Mouse (Mus musculus) CD4-positive helper T cell, adult 2 months (primary cell): ENCODE data around the gene Krtap13-1.
"Not testable (repeated sequence)": the region's sequence is repeated elsewhere in the genome, so short reads cannot be mapped to it uniquely, and the experiment has no call there.

Experiments used
- DNase-seq: peaks from one replicate; pipeline ENCODE4 v3.0.0-alpha.2; 2012; ENCODE audit warnings: low read depth, missing footprints, low spot score

The Krtap13-1 gene

DNA sequence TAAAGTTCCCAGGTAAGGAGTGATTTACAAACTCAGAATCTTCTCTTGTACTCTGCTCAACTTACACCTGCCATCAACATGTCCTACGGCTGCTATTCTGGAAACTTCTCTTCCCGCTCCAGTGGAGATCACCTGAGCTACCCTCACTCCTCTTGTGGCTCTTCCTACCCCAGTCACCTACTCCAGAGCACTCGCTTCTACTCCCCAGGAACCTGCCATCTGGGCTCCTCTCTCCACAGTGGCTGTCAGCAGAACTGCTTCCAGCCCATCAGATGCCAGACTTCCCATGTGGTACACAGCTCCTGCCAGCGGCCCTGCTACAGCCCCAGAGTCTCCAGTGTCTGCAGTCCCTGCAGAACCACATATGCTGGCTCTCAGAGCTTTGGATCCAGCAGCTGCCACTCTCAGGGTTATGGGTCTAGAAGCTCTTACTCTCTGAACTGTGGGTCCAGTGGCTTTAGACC lies at the start of gene Krtap13-1:
TSS of gene Krtap13-1 (plus strand) at position 51 of the 464 bp plus-strand sequence.
- no peak for DNase-seq

GRCm38 (mm10) chr16:88679099-88679498 lies 49.6 kb upstream of the Krtap13-1 start:
- no peak for DNase-seq

DNA sequence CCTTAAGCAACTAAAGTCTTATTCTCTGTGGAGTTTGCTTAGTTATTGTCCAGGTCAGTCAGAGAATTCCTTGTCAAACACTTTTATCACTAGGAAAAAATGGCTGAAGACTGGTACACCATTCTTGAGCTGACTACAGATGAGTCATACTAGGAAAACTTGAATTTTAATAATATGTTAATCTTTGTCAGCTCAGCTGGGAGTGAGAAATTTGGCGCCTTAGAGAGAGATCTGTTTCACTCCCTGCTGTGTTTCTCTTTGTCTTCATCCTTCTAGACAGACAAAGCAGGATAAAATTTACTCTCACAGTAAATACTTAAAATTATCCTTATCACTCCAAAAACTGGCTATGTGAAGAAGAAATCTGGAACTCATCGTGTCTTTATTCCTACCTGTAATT lies 47.4 kb upstream of the Krtap13-1 start:
- no peak for DNase-seq

GRCm38 (mm10) chr16:88696256-88696655 lies 32.4 kb upstream of the Krtap13-1 start:
- no peak for DNase-seq

DNA sequence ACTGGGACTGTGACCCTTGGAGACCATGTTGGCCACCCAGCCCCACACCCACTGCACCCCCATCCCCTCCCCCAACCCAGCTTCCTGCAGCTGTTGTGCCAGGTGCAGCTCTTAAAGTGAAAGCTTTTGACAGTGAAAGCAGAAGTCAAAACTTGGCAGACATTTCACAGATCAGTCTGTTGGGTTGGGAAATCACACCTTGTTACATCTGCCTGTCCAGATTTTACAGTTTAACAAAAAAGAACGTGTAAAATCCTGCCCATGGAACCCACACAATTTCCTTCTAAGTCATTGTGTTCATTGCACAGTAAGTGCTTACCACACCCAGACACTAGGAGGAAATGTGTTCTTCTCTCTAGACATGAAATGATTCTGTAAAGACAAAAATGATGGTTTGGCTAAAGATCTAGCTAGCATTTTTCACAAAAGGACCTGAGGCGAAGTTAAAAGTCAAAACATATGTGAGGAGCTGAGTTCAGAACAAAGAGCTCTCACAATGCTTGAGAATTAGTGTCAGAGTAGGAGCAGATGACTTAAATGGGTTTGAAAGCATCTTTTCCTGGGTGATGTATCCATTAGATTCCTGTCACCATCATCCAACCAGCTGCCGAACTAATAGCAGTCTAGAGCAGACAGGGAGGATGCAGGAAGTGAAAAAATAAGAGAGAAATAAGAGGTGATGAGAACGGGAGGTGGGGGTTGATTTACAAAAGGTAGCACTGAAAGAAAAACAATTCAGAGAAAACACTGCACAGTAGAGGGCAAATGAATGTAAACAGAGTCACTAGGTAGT lies 27.4 kb upstream of the Krtap13-1 start:
- no peak for DNase-seq

DNA sequence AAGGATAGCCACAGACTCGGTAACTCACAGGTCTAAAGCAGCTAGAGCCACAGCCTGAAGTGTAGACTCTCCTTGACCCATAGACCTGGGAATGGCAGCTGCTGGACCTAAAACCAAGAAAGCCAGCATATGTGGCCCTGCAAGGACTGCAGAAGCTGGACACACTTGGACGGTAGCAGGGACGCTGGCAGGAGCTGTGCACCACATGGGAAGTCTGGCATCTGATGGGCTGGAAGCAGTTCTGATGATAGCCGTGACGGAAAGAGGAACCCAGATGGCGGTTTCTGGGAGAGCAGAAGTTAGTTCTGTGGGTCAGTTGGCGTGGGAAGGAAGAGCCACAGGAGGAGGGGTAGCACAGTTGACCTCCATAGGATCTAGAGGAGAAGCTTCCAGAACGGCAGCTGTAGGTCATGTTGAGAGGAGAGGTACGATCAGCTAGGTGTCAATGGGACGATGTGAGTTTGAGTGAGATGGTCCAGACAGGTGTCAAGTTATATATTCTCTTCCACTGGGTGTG lies 21.1 kb upstream of the Krtap13-1 start, which contains the start of gene 2310061N02Rik:
TSS of gene 2310061N02Rik (minus strand) at position 467 of the 517 bp plus-strand sequence.
- no peak for DNase-seq

DNA sequence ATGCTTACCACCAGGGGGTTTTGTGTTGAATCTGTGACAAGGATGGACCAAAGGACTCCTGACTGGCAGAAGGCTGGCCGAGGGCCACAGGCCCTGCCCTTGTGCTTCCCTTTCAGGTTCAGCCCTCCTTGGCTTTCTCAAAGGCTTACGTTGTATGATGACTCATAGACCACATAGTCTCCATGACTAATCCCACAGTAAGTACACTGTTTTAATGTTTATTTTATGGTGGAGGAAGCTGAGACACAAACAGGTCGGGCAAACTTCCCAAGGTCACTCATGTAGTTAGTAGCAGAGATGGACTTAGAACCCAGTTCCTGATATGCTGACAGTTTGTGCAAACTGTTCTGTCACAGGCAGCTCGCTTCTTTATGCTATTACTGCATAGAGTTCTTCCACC lies 17.9 kb upstream of the Krtap13-1 start:
- no peak for DNase-seq

DNA sequence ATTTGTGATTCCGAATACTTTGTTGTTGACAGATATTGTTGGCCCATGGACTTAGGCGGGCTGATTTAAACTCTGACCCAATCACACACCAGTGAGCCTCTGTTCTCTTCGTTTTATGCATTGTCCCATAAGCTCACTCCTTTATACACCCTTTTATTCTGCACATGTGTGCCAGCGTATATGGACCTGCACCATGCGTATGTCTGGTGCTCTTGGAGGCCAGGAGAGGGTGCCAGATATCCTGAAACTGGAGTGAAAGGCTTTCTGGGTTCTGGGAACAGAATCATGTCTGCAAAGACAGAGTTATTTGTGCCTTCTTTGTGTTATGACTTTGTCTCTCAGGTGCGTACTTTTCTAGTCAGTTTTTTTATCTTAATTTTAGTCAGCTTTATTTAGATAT lies 17.4 kb upstream of the Krtap13-1 start:
- no peak for DNase-seq

DNA sequence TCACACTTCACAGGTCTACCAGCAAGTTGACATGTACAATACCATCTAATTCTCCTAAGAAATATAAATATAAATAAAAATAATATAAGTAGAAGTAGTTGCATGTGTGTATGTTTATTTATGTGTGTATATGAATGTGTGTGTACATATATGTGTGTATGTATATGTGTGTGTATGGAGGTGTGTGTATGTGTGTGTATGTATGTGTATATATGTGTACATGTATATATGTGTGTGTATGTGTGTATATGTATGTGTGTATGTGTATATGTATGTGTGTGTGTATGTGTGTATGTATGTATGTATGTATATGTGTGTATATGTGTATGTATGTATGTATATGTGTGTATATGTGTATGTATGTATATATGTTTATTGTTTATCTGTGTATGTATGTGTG lies 12.1 kb upstream of the Krtap13-1 start:
- no peak for DNase-seq

DNA sequence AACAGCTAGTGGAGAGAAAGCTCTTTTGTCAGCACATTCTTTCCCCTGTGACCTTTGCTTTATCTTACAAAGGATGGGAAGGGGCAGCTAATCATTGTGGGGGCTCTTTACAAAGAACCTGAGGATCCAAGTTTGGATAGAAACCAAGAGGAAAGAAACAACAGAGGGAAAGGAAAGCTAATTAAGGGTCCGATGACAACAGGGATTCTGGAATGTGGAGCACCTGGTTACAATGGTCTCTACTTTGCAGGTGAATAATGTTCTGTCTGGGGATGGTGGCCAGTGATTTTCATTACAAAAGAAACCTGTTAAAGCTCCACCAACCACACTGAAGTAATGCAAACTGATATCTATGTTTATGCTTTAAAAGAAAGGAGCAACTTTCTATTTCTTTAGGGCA lies 8.6 kb upstream of the Krtap13-1 start:
- DNase-seq, result no peak

GRCm38 (mm10) chr16:88735391-88735790 lies 6.7 kb downstream of the Krtap13-1 start:
- DNase-seq, result no peak

DNA sequence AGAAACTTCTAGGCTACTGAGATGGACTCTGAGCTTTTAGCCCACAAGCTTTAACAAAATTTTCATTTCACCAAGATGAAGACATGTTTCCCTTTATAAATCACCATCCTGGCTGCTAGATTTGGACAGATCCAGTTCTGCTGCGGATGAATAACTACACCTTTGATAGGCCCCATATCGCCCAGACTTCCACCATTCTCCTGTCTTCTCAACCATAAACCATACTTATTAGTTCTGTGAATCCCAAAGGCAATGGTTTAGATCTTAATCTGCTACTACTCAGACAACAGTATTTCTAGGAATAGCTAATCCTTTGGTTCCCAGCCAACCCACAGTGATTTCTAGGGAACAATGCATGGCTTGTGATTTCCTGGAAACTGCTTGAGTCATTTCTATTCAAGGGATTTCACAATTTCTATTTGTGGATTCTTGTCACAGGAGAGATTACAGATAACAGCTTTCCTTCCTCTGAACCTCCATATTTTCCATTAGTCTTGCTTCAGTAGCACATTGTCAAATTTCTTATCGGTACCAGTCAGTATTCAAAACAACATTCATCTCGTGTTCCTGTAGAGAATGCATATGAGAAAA lies 16.2 kb downstream of the Krtap13-1 start:
- DNase-seq, result no peak

- DNase-seq, result no peak
These were observed 19.3 kb downstream of the Krtap13-1 start for GRCm38 (mm10) chr16:88747943-88748342.

- DNase-seq, result not testable (repeated sequence)
These were observed 22.9 kb downstream of the Krtap13-1 start, which contains the start of gene Krtap13 for GRCm38 (mm10) chr16:88751535-88751934. TSS of gene Krtap13 (minus strand) at chr16:88751635.

- DNase-seq, result not testable (repeated sequence)
These were observed 29.9 kb downstream of the Krtap13-1 start, which contains the start of gene 2310034C09Rik for GRCm38 (mm10) chr16:88758547-88758946. TSS of gene 2310034C09Rik (plus strand) at chr16:88758847.

DNA sequence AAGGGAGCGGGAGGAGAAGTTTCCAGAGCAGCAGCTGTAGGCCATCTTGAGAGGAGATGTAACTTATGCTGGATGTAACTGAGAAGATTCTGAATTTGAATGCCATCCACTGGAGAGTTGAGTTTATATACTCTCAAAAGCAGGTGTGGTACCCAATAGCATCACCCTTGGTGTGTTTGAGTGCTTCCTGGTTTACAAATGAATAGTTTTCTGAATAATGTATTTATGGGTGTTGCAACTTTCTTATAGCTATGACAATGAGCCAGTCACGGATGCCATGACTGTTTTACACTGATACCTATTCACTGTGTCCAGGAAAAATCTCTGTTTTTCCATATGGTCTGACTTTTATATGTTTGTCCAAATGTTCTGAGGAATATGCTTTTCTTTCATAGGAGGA lies 45.4 kb downstream of the Krtap13-1 start, which contains the start of gene 2310057N15Rik:
TSS of gene 2310057N15Rik (minus strand) at position 101 of the 400 bp plus-strand sequence.
- DNase-seq, result no peak

DNA sequence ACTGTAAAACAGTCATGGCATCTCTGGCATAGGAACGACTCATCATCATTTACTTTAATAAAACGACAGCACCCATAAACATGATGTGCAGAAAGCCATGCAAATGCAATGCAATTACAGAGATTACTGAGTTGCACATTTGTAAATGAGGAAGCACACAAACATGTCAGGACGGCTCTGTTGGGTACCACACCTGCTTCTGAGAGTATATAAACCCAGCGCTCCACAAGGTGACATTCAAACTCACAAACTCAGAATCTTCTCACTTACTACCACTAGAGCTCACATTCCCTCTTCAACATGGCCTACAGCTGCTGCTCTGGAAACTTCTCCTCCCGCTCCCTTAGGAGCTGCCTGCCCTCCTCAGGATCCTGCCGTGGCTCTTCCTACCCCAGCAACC lies 48.9 kb downstream of the Krtap13-1 start, which contains the start of gene Gm5965:
TSS of gene Gm5965 (plus strand) at position 301 of the 400 bp plus-strand sequence.
- DNase-seq, result no peak
